Mouse (Mus musculus): Measurements from ENCODE around the gene Ddr2.
"Not testable (repeated sequence)": the region's sequence is repeated elsewhere in the genome, so short reads cannot be mapped to it uniquely, and the experiment has no call there.

- not testable (repeated sequence) for TF ChIP-seq CTCF (conservative IDR thresholded peaks at IDR 0.05; ENCODE audit: low read length); NANOG (IDR thresholded peaks at IDR 0.05; ENCODE audit: borderline replicate concordance, low read length); POU5F1 (IDR thresholded peaks at IDR 0.05; ENCODE audit: borderline replicate concordance, low read length)
Observed at GRCm38 (mm10) chr1:169993901-169994300, 116.7 kb downstream of the Ddr2 start.
